Mouse (Mus musculus) midbrain, embryonic 16.5 days (tissue): ENCODE data around the gene Hbp1. TPM values are rescaled to one million over a fixed set of nuclear protein-coding genes. Genes with fewer than 3 reads are reported as not detected.
A peak's percentile ranks its signal among the peaks of the same experiment; 100 is the strongest.

Experiments used
- ATAC-seq: fragments of 200-750 bp; cut with Nextera tagmentation; 2 replicates; pipeline ENCODE4 v1.8.0; 2017; ENCODE audit warnings: moderate TSS enrichment
- H3K27ac ChIP-seq: fragments of 300-500 bp; sonication (generic); 2 replicates; pipeline ENCODE4 v1.5.1; 2014; ENCODE audit warnings: mild to moderate bottlenecking, low read length, mixed read lengths
- H3K27me3 ChIP-seq: fragments of 300-500 bp; sonication (generic); 2 replicates; pipeline ENCODE4 v1.6.1; 2014; ENCODE audit warnings: low read depth, low read length, mixed read lengths; ENCODE audit not compliant: control insufficient read depth, insufficient read depth
- H3K36me3 ChIP-seq: fragments of 300-500 bp; sonication (generic); 2 replicates; pipeline ENCODE4 v1.6.1; 2014; ENCODE audit warnings: mild to moderate bottlenecking, low read length, moderate library complexity, mixed read lengths; ENCODE audit not compliant: control insufficient read depth, insufficient read depth
- H3K4me1 ChIP-seq: fragments of 300-500 bp; sonication (generic); 2 replicates; pipeline ENCODE4 v1.6.1; 2014; ENCODE audit warnings: mild to moderate bottlenecking, low read length, mixed read lengths; ENCODE audit not compliant: control insufficient read depth, insufficient read depth
- H3K4me2 ChIP-seq: fragments of 300-500 bp; sonication (generic); 2 replicates; pipeline ENCODE4 v1.6.1; 2014; ENCODE audit warnings: mild to moderate bottlenecking, low read length, mixed read lengths
- H3K4me3 ChIP-seq: fragments of 300-500 bp; sonication (generic); 2 replicates; pipeline ENCODE4 v1.5.1; 2014; ENCODE audit warnings: low read depth, mild to moderate bottlenecking, low read length, moderate library complexity, mixed read lengths
- H3K9ac ChIP-seq: fragments of 300-500 bp; sonication (generic); 2 replicates; pipeline ENCODE4 v1.6.1; 2014; ENCODE audit warnings: low read depth, low read length, mixed read lengths
- H3K9me3 ChIP-seq: fragments of 300-500 bp; sonication (generic); replicated peaks from 2 replicates; pipeline ENCODE4 v1.6.1; 2014; ENCODE audit warnings: mild to moderate bottlenecking, low read length, mixed read lengths; ENCODE audit not compliant: control insufficient read depth, poor library complexity, severe bottlenecking
- WGBS: fragments of 180-500 bp; shearing (Covaris S2); extraction: QIAGEN DNeasy Blood & Tissue Kit; methylation state at CpG from one replicate; pipeline ENCODE4 v1.1.7; 2014; 5-methylcytosine and 5-hydroxymethylcytosine counted together
- polyA plus RNA-seq: library from polyadenylated mRNA; unstranded; fragments of >200 nt; fragmentation: Nextera tagmentation; extraction: Ambion mirVana; gene quantifications from 2 replicates; pipeline ENCODE4 v1.2.1, GENCODE M21; 2015

Gene Hbp1
- polyA plus RNA-seq = 39.8 and 43.2 TPM in 2 replicates

DNA sequence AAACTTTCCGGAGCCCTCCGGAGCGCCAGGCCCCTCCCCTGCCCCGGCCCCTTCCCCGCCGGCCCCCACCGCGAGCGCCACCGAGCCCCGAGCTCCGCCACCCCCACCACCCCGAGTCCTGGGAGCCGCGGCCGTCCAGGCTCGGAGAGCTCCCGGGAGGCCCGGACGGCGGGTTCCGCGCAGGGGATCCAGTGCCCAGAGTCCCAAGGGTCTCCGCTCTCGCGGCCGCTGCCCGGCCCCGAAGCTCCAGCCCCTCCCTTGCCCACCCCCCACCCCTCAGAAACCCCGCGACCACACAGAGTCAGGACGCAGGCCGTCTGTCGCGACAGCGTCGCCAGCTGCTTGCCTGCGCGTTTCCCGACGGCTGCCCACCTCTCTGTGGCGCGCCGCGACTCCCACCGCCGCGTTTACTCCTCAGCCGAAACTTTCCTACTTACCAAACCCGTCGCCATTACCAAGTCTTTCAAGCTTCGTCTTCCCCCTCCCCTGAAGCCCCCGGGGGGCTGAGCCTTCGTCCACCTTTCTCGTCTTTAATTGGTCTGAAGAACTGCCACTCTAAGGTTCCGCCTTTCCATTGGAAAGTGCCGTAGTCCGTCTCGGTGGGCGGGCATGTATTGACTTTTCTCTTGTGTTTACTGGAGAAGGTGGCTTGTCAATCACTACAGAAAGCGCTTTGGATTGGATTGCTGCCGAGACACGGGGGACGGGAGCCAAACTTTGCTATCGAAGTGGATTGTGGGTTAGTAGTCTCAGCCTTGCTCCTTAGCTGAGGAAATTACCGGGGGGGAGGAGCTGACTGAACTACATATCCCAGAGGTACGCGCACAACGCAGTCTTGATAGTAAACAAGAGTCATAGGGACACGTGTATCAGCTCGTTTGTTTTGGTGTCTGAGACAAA is at the start of gene Hbp1:
Gene Hbp1 (minus strand): TSS at position 777 of the 900 bp plus-strand sequence.
- peak; percentile 98 for ATAC-seq
- no peaks in the 10 kb centered on the region for H3K36me3 ChIP-seq
- H3K9me3 ChIP-seq = no peaks in the 10 kb centered on the region
- H3K27ac ChIP-seq = peak within 1 kb of the TSS; percentile 95
- peaks cover 4% of the 10 kb centered on the region; the same call in 1 of the 2 replicates for H3K4me1 ChIP-seq
- H3K4me3 ChIP-seq = peak within 1 kb of the TSS; percentile 94
- H3K4me2 ChIP-seq = peak within 1 kb of the TSS; percentile 79
- H3K27me3 ChIP-seq = no peaks in the 10 kb centered on the region
- under 1% methylated on average over 56 of the region's 71 CpGs for WGBS
- H3K9ac ChIP-seq = peak within 1 kb of the TSS; percentile 85

GRCm38 (mm10) chr12:31998706-31999105 is 48.4 kb upstream of the Hbp1 start:
- Histone ChIP-seq H3K4me2 (no peak overlapping the region), H3K9me3 (no peaks in the 10 kb centered on the region), H3K4me3 (no peak overlapping the region), H3K4me1 (no peaks in the 10 kb centered on the region), H3K9ac (no peak overlapping the region), H3K27ac (no peak overlapping the region), H3K36me3 (no peaks in the 10 kb centered on the region), H3K27me3 (no peaks in the 10 kb centered on the region)
- WGBS = 81% methylated on average over 5 of the region's 5 CpGs
- no peak for ATAC-seq

GRCm38 (mm10) chr12:31997328-31997878 is 47.1 kb upstream of the Hbp1 start:
- 76% methylated on average over 3 of the region's 3 CpGs for WGBS
- H3K27ac ChIP-seq = no peak overlapping the region
- H3K36me3 ChIP-seq = peaks cover 3% of the 10 kb centered on the region; the same call in 1 of the 2 replicates
- no peak for ATAC-seq
- H3K4me1 ChIP-seq = no peaks in the 10 kb centered on the region
- H3K9me3 ChIP-seq = no peaks in the 10 kb centered on the region
- H3K4me3 ChIP-seq = no peak overlapping the region
- H3K27me3 ChIP-seq = no peaks in the 10 kb centered on the region
- H3K9ac ChIP-seq = no peak overlapping the region
- H3K4me2 ChIP-seq = no peak overlapping the region

DNA sequence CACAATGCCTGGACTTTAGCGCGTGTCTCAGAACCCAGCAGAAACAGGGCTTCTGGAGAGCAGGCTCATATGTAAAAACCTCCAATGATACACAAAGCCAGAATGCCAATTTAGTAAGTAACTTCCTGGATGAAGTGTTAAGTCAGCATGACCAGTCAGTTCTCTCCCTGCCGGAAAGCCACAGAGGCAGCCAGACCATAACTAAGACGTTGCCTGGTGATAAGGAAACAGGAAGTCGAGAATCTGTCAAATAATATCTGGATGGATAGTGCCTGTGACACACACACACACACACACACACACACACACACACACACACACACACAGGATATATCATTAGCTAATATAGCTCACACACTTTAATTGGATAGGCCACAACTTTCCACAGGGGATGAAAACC is 46.5 kb upstream of the Hbp1 start:
- H3K27ac ChIP-seq = no peak overlapping the region
- no peak overlapping the region for H3K4me2 ChIP-seq
- no peaks in the 10 kb centered on the region for H3K27me3 ChIP-seq
- no peaks in the 10 kb centered on the region for H3K9me3 ChIP-seq
- H3K4me3 ChIP-seq = no peak overlapping the region
- no peaks in the 10 kb centered on the region for H3K4me1 ChIP-seq
- H3K9ac ChIP-seq = no peak overlapping the region
- 73% methylated on average over 5 of the region's 5 CpGs for WGBS
- ATAC-seq = peak; percentile 23; the same call in 1 of the 2 replicates
- H3K36me3 ChIP-seq = peaks cover 5% of the 10 kb centered on the region; the same call in 1 of the 2 replicates

DNA sequence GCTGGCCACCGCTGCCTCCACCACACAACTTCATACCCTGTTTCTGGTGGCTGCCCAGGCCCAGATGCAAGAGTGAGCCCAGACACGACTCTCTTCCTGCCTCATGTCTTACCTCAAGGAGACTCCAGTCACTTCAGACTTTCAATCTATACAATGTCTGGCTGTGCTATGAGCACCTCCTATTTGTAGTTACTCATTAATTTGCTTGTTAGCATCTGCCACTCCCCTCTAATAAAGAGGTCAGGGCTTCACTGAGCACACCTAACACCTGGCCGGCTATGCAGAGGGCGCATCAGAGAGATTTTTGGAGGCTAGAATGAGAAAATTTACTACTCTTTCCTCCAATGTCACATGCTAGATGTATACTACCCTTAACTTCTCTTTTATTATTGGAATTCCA is 40.2 kb upstream of the Hbp1 start:
- no peaks in the 10 kb centered on the region for H3K27me3 ChIP-seq
- WGBS = 91% methylated on average over 4 of the region's 4 CpGs
- no peaks in the 10 kb centered on the region for H3K4me1 ChIP-seq
- H3K9me3 ChIP-seq = no peaks in the 10 kb centered on the region
- H3K4me3 ChIP-seq = no peak overlapping the region
- H3K9ac ChIP-seq = no peak overlapping the region
- peaks cover 10% of the 10 kb centered on the region; the same call in 1 of the 2 replicates for H3K36me3 ChIP-seq
- no peak overlapping the region for H3K4me2 ChIP-seq
- no peak overlapping the region for H3K27ac ChIP-seq
- ATAC-seq = no peak

GRCm38 (mm10) chr12:31989726-31990125 is 39.4 kb upstream of the Hbp1 start:
- Histone ChIP-seq H3K4me3 (no peak overlapping the region), H3K9ac (no peak overlapping the region), H3K9me3 (no peaks in the 10 kb centered on the region), H3K27me3 (no peaks in the 10 kb centered on the region), H3K4me2 (no peak overlapping the region), H3K27ac (no peak overlapping the region), H3K36me3 (peaks cover 10% of the 10 kb centered on the region; the same call in 1 of the 2 replicates), H3K4me1 (peaks cover 2% of the 10 kb centered on the region; the same call in 1 of the 2 replicates)
- ATAC-seq = no peak

- Histone ChIP-seq H3K27ac (no peak overlapping the region), H3K4me3 (no peak overlapping the region), H3K4me1 (peaks cover 3% of the 10 kb centered on the region; the same call in 1 of the 2 replicates), H3K36me3 (peaks cover 5% of the 10 kb centered on the region; the same call in 1 of the 2 replicates), H3K4me2 (no peak overlapping the region), H3K27me3 (no peaks in the 10 kb centered on the region), H3K9me3 (no peaks in the 10 kb centered on the region), H3K9ac (no peak overlapping the region)
- WGBS = 98% methylated on average over 2 of the region's 2 CpGs
- ATAC-seq = no peak
Measured at GRCm38 (mm10) chr12:31986463-31986862, 36.1 kb upstream of the Hbp1 start.

- Histone ChIP-seq H3K27me3 (no peaks in the 10 kb centered on the region), H3K27ac (no peak overlapping the region), H3K4me3 (no peak overlapping the region), H3K4me2 (no peak overlapping the region), H3K4me1 (peaks cover 3% of the 10 kb centered on the region; the same call in 1 of the 2 replicates), H3K9me3 (no peaks in the 10 kb centered on the region), H3K9ac (no peak overlapping the region), H3K36me3 (0 out of 2 replicates have a peak, but pooled peaks cover 5% of the 10 kb centered on the region)
- no peak for ATAC-seq
- WGBS = 92% methylated on average over 6 of the region's 6 CpGs
Measured at GRCm38 (mm10) chr12:31985738-31986137, 35.4 kb upstream of the Hbp1 start.

- no peaks in the 10 kb centered on the region for H3K9me3 ChIP-seq
- ATAC-seq = no peak
- WGBS = 74% methylated on average over 12 of the region's 12 CpGs
- H3K36me3 ChIP-seq = 0 out of 2 replicates have a peak, but pooled peaks cover 5% of the 10 kb centered on the region
- H3K4me1 ChIP-seq = peaks cover 3% of the 10 kb centered on the region; the same call in 1 of the 2 replicates
- no peak overlapping the region for H3K4me3 ChIP-seq
- peak overlapping the region; percentile 40 for H3K27ac ChIP-seq
- no peak overlapping the region for H3K9ac ChIP-seq
- no peaks in the 10 kb centered on the region for H3K27me3 ChIP-seq
- no peak overlapping the region for H3K4me2 ChIP-seq
Measured at GRCm38 (mm10) chr12:31984664-31985063, 34.3 kb upstream of the Hbp1 start.
